Mouse (Mus musculus) T-helper 2 cell (primary cell): ENCODE results near the gene Onecut3.

Experiments used
- in situ Hi-C: fragments of 300-600 bp; cut with MboI, MseI; formaldehyde crosslinking; loops from one replicate; pipeline ENCODE4 v1.15.1; 2025; ENCODE audit warnings: high pct_unique_total_duplicates

The Onecut3 gene

DNA sequence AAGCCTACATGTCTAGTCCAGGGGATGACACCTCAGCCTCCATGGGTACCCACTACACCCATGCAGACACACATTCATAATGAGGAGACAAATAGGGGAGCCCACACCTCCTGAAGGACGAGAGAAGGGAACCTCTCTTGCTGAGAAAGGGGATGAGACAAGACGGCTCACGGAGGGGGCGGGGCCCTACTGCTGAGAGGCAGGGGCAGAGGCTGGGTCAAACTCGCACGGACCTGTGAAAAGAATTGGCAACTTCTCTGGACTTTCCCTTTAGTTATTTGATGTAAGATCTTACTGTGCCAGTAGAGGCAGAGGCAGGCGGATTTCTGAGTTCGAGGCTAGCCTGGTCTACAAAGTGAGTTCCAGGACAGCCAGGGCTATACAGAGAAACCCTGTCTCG lies 57.7 kb downstream of the Onecut3 start:
- in situ Hi-C loops = no loop called here

DNA sequence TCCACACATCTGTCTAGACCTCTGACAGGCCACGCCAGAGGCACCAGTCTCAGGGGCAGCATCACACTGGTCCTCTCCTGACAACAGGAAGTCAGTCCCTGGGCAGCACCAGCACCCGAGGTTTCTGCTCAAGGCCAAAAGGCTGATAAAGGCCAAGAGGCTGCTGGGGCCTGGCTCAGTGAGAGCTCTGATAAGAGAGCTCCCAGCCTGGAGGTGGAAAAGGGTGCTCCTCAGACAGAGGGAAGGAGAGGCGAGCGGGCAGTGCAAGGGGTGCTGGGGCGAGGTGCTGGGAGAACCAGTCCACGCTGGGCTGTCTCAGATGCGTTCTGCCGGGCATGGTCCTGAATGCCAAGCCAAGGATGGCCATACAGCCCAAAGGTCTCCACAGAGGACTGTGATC lies 58.9 kb downstream of the Onecut3 start:
- in situ Hi-C loops = no loop called here

DNA sequence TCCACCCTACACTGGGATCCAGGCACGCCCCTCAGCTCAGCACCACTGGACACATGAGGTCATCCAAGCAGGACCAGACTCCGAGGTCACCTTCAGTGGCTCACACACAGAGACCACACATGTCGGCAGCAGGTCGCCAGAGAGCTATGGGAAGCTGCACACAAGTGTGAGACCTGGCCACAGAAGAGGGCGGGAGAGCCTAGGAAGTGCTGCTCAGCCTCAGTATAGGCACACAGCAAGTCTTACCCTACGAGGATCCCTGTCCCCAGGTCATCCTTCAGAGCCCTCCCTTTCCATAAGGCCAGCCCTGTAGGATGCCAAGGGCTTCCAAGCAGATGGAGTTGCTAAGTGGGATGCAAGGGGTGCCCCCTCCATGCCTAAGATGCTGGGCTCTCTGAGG lies 59.4 kb downstream of the Onecut3 start:
- in situ Hi-C loops = no loop called here

- in situ Hi-C loops = no loop called here
Measured at GRCm38 (mm10) chr10:80557346-80557965, 62.8 kb downstream of the Onecut3 start.

- in situ Hi-C loops = no loop called here
Measured at GRCm38 (mm10) chr10:80559431-80559830, 64.8 kb downstream of the Onecut3 start.

DNA sequence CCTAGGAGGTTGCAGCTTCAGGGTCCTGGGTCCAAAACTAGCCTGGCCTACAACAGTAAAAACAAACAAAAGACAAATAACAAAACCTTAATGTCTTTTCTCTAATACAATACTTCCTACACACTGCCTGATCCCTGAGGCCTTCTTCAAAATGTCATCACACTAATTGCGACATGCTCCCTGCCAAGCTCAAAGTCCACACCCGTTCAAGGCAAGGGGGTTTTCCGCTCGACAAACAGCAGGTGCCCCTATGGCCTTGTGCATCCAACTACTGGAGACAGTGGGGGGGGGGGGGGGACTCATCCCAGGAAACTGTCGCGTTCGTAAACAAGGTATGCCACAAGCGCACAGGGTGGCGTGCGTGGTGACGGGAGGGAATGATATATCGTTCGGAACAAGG lies 66.0 kb downstream of the Onecut3 start:
- in situ Hi-C loops = no loop called here

- in situ Hi-C loops = no loop called here
Measured at GRCm38 (mm10) chr10:80561116-80561944, 66.7 kb downstream of the Onecut3 start, which contains the start of gene Rexo1. Rexo1 (minus strand) TSS chr10:80561560.

- in situ Hi-C loops = no loop called here
Measured at GRCm38 (mm10) chr10:80566375-80567092, 71.9 kb downstream of the Onecut3 start.
